Mouse (Mus musculus): ENCODE data around the gene Abtb2.

DNA sequence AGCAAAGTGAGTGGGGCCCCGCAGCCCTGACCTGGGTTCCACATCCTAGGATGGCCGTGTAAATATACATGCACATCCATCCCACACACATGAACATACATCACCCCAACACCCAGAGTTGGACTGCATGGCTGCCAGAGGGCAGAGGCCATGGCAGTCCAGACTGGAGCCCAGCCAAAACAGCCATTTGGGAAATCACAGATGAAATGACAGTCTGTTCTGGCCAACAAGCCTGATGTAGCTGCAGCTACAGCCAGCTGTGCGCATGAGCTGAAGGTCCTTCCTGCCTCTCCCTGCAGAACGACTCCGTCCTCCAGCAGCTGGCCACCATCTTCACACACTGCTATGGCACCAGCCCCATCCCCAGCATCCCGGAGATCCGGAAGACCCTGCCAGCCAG lies 144.7 kb downstream of the Abtb2 start:
- TF ChIP-seq CTCF (IDR thresholded peaks at IDR 0.05; ENCODE audit: low read depth, low read length) (no peak), GATA1 (IDR thresholded peaks at IDR 0.05; ENCODE audit: borderline replicate concordance, low read length) (no peak), TAL1 (conservative IDR thresholded peaks at IDR 0.05; ENCODE audit: low read depth, low read length) (no peak)
